Mouse (Mus musculus) right cerebral cortex, postnatal 25 days (tissue): ENCODE data around the gene Zwint.

Experiments
- DNase-seq: peaks from one replicate; pipeline ENCODE4 v3.0.0; 2022

Gene Zwint

DNA sequence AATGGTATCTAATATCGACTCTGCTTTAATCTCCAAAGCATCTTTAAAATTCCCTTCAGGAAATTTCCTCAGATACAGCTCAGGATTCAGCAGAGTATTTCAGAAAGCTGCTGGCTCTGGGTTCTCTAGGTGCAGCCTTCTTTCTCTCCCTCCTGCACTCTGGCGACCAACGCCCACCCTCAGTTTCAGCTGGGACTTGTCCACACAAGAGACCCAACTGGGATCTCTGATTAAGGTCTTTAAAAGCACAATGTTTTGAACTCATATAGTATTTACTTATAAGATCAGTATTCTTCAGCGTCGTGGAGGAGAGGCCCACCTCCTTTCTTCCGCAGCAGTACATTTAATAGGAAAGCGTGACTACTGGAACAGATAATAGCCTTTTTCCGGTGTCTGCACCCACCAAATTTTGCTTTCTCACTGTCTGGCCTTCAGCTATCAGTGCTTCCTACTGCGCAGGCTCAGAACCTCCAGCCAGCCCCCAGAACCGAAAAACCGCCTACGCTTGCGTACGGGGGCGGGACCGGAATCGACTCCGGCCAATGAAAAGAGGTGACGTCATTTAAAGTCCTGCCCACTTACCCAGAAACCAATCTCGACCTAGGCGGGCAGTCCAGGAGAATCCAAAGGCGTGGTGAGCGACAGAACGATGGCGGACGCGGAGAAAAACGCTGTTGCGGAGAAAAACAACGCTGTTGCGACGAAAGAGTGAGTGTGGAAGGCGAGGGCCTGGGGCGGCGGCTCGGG lies at the start of gene Zwint:
Gene Zwint (plus strand): TSS at position 576 of the 747 bp plus-strand sequence.
- peak; percentile 95 for DNase-seq

DNA sequence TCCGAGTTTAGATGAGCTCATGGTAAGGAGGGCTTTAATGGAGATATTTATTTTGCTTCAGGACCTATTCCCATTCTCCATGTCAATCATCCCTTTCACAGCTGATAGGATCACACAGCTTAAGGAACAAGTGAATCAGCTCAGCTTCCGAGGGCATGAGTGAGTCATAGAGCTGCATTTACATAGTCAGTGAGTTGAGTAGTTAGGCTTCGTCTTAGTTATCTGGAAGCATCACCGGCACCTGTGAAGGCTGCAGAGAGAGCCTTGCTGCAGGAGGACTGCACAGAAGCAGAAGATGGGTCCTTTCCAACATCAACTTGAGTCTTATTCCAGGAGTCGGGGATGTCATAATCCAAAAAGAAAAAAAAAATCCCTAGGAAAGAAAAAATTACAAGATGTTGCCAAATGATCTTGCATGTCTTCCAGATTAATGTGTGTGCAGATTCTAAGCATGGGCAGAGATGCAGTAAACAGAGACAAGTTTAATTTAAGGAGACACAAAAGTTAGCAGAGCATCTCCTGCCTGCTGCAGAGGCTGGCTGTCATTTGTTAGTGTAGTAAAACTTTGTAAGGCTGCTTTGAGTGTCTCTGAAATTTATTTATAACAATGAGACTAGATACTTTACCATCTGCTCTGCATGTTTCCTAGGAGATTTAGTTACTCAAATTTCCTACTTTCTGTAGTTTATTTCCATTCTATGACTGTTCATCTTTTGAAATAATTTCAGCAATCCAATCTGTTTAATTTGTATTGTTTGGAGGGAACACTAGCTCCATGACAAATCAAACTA lies 41.3 kb upstream of the Zwint start:
- DNase-seq = peak; percentile 8

DNA sequence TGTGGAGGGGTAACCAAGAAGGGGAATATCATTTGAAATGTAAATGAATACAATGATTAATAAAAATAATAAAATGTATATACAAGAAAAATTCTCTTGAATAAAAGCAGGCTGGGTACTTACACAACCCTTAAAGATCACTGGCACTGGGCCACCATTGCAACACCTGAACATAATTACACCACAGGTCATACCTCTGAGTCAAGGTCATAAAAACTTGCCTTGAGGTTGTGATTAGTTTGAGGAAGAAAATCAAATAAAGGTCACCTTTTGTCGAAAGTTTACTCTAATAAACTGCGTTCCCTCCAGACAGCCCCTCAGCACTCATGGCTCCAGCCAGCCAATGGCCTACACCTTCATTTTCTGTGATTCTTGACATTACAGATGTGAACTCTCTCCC lies 38.5 kb upstream of the Zwint start:
- DNase-seq = no peak

DNA sequence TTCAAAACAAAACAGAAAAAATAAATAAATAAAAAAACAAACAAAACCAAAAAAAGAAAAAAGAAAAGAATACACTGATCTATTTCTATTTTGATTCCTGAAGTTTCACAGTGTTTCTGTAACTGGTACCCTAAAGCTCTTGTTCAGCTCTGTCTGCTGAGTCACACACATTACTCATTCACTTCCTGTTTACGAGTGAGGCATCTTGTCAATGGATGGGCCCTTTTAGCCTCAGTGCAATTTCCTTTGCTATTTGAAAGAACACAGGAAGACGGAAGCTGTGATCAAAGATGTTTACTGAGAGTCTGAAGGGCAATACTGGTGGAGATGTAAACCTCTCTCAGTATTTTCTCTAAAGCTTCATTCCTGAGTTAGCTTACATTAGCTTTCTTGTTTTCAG lies 34.1 kb upstream of the Zwint start:
- no peak for DNase-seq

DNA sequence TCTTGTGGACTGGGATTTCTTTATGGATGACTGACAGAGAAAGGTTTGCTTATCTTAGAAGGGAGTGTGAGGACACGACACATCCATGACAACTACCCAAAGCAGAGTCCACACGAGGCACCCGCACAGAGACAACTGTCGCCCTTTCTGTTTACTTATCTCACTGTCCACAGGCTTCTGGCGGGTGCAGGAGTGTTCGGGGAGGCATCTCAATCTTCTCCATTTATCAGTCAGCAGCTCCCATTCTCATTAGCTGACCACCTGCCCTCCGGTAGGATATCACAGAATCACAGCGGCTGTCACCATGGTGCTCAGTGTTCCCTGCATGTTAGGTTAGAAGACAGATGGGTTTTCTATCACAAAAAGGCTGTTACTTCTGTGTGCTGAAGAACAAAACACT lies 31.1 kb upstream of the Zwint start:
- DNase-seq = no peak

DNA sequence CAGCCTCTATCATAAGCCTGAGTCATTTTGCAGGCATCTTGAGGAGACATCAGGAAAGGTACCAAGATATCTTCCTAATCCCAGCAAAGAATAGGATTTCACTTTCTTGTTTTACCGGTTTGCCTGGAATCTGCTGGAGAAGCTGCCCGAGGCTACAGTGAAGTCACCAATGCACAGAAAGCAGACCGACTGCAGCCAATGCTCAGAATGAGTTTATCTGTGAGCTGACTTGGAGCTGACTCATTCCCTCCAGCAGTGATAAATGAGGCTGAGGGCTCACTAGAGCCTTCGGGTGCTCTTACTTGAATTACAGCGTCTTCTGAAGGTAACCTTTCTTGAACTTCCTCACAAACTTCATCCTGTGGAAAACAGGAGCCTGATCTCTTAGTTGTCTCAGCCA lies 20.5 kb upstream of the Zwint start:
- DNase-seq = no peak

DNA sequence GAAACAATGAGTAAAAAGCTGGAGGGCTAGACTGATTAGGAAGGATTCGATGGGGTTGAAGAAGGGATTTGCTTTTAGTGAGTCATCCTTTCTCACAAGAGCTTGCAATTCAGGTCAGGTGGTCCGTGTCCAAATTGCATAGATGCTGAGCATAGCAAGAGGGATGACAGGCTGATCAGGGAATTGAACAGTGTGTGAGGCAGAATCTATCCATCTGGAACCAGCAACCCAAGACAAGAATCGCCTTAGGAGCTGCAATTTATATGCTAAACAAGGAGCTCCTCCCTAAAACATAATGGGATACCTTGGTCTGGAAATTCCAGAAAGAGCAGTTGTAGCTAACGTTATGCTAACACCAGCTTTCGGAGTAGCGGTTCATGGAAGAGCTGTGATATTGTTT lies 3.8 kb upstream of the Zwint start:
- no peak for DNase-seq

DNA sequence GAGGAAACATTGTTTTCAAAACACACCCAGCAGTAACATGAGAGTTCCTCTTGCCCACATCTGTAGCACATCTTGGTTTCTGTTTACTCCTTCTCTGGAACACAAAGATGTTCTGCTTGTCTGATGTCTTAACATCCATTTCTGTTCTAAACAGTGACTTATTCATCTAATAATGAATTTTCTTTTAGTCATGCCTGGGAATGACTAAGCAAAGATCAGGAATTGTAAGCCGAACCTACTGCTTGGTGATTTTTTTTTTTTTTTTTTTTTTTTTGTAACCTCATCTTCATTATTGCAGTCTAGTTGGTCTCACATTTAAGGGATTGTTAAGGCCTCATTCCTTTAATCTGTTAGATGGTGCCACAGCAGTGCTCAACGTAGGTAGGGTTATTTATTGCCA lies 848 bp upstream of the Zwint start:
- DNase-seq = no peak

DNA sequence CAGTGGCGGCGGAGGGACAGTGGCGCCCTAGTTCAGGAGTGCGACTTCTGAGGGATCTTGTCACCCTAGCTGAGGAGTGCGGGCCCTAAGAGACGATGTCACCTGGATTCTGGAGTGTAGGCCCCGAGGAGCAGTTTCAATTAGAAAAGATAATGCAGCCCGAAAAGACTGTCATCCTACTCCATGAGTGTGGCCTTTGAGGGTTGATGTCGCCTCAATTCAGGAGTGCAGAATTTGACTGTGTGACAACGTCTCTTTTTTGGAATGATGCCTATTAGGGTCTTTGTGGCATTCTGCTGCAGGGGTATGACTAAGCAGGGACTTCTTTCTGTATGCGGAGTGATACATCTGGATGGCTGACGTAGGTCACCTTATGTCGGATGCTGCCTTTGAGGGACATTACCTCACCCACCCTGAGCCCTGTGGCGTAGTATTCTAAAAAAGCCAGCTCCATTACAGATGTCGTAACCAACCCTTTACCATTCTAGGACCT lies 418 bp downstream of the Zwint start:
- no peak for DNase-seq

DNA sequence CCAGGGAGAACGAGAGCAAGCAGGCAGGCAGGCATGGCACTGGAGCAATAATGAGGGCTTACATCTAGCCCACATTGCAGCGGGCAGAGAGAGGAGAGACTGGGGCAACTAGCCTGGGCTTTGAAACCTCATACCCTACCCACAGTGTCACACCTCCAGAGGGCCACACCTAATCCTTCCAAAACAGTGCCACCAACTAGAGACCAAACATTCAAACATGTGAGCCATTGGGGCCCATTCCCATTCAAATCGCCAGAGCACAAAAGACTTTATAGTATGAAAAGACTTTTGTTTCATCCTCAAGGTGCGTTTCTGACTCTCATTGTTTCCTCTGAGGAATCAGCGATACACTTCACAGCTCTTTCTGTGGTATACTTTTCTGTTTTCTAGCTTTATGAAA lies 4.6 kb downstream of the Zwint start:
- no peak for DNase-seq

DNA sequence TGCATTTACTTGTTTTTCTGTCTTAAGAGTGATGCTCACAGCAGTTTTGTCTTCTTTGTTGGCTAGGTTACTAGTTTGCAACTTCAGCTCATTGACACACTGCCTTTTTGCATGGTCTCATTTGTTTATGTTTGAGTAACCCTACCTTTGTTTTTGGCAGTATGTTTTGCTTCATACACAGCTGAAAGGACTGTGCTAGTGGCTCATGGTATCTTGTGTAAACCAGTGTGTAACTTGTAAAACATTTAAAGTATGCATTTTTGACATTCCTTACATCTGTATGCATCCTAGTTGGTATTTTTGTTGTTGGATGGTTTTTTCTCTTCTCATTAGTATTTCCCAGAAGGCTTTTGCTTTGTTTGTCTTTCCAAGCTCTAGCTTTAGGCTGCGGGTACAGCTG lies 5.7 kb downstream of the Zwint start:
- no peak for DNase-seq

DNA sequence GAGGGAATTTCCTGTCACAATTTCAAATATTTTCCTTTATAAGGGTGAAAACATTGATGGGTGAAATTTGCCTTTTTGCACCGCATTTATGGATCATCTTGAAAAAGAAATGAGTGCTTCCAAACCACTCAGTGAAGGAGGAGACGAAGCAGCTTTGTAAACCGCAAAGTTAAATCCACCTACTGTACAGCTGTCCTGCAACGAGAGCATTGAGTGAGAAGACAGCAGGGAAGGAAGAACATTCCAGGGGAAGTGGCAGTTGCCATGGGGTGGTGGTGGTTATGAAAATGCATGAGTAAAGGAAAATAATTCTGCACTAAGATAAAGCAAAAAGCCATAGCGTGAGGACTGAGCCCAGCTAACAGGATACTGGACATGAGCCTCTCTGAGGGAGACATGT lies 13.2 kb downstream of the Zwint start:
- DNase-seq = no peak

DNA sequence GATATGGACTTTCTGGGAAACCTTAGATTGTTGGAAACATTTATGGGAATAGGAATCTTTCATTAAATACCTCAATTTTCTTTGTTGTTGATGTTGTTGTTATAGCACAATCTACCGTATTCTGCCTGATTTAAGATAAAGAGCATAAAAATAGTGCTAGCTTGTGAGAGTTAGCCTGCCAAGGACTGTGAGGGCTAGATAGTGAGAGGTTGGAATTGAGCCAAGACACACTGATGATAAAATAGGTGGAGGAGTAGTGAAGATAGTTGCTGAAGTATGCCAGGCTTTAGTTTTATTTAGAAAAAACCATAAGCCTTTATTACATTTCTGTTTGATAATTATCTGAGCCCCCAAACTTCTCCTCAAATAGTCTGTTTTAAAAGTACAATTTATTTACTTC lies 14.4 kb downstream of the Zwint start:
- no peak for DNase-seq

DNA sequence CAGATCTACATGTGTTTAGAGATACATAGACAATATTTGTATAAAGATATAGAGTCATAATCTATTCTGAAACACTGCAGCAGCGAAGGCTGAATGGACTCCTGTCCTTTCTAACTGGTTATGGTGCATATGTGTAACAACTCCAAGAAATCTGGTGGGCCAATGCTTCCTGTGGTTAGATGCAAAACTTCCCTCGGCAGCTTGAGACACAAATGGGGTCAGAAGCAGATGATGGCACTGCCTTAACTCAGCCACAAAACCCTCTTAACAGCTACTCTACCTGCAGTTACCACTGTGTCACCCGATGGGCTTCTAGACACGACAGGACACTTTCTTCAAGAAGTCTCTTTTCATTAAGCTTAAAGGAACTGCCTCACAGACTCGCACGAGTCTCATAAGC lies 21.3 kb downstream of the Zwint start:
- DNase-seq = no peak

DNA sequence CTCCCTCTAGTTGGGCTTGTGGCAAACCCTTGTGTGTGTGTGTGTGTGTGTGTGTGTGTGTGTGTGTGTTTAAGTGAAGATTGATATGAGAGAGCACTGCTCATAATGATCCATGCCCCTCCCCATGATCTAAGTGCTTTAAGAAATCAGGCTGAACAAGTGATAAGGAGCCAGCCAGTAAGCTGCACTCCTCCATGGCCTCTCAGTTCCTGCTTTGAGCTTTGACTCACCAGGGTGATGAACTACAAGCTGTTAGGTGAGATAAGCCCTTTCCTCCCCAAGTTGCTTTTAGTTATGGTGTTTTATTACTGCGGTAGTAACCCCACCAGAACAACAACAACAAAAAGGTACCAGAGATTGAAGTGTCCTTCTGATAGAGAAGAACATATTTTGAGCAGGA lies 21.9 kb downstream of the Zwint start:
- no peak for DNase-seq

DNA sequence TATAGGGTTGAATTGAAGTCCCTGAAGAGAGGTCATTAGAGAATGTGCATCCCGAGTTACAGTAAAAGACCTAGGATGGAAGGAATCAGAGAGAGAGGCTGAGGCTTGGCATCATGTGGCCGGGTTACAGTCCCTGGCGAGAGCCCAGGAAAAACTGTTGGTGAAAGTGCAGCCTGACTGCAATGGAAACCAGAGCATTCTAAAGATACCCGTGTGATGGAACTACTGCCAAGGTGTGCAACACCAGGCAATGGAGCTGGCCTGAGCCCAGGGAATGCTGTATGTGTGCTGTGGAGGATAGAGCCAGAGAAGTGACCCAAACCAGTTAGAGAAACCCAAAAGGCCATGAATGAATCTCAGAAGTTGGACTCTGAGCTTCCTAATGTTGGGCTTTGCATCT lies 24.4 kb downstream of the Zwint start:
- DNase-seq = no peak

DNA sequence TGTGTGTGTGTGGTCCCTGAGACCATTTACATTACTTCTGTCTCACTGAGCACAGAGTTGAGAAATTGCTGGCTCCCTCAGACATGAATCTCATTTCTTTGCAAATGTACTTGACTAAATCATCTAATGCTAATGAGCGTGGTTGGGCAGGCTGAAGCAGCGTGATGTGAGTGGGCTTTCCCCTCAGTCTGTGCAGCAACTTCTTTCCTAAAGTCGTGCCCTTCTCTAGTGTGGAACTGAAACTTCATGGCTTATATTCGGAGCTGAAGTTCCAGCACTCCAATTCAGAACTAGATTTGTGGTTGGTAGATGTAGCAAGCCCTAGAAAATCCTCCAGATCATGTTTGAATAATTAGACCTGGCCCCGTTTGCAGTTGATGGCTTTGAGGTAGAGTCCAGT lies 46.4 kb downstream of the Zwint start:
- DNase-seq = no peak

DNA sequence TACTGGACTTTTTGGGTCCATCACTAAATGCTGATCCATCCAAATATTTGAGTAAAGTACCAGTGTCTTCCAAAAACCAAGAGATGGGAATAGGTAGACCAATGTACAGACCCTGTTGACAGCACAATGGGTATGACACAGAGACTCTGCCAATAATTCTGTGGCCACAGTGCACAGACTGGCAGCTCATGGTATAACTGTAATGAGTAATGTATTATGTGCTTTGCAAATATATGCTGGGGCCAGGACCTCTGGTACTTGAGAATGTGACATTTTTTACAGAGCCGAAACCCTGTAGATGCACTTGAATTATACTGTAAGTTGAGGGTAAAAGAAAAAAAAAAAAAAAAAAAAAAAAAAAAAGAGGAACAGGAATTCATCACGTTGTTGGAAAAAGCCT lies 59.1 kb downstream of the Zwint start:
- DNase-seq = no peak
